Mouse (Mus musculus): Measurements from ENCODE around the gene Brdt. TPM values are rescaled to one million over a fixed set of nuclear protein-coding genes. Genes with fewer than 3 reads are reported as not detected.

The Brdt gene
- polyA plus RNA-seq, 1 experiment: not detected

DNA sequence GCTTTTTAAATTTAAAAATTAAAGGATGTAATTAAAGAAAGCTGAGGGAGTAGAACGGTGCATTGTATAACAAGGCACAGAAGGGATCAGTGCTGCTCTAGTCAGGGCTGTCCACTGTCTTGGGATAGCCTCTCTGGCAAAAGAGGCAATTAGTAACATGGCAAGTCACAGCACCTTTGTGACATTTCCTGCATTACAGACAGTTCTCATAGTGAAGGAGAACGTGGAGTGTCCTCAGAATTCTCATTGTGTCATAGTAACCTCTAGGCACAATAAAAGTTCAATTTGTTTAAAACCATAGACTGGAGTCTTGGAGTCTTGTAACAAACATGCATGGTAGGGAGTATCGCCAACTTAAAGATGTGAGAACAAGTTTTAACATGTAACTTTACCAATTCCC lies 100.3 kb downstream of the Brdt start, which contains the start of gene Lpcat2b:
Gene Lpcat2b (plus strand): TSS at position 301 of the 400 bp plus-strand sequence.
- Histone ChIP-seq H3K36me3 (ENCODE audit: control insufficient read depth) (no peaks in the 10 kb centered on the region), H3K4me1 (ENCODE audit: control insufficient read depth) (peaks cover 6% of the 10 kb centered on the region), H3K27me3 (ENCODE audit: control insufficient read depth) (peaks cover 37% of the 10 kb centered on the region), H3K9me3 (ENCODE audit: control insufficient read depth, low read length) (no peaks in the 10 kb centered on the region), H3K4me3 (replicated peaks) (no peak within 1 kb of the TSS)
- TF ChIP-seq TAL1 (IDR thresholded peaks at IDR 0.05; ENCODE audit: low read length) (no peak), GATA1 (IDR thresholded peaks at IDR 0.05; ENCODE audit: low read length) (no peak)

GRCm38 (mm10) chr5:107434001-107434400 lies 103.0 kb downstream of the Brdt start:
- TF ChIP-seq GATA1 (IDR thresholded peaks at IDR 0.05; ENCODE audit: low read length): no peak
- no peak for TF ChIP-seq TAL1 (IDR thresholded peaks at IDR 0.05; ENCODE audit: low read length)
- Histone ChIP-seq H3K36me3 (ENCODE audit: control insufficient read depth) (peaks cover 2% of the 10 kb centered on the region; the same call in 1 of the 2 replicates), H3K4me3 (replicated peaks) (no peak overlapping the region)

DNA sequence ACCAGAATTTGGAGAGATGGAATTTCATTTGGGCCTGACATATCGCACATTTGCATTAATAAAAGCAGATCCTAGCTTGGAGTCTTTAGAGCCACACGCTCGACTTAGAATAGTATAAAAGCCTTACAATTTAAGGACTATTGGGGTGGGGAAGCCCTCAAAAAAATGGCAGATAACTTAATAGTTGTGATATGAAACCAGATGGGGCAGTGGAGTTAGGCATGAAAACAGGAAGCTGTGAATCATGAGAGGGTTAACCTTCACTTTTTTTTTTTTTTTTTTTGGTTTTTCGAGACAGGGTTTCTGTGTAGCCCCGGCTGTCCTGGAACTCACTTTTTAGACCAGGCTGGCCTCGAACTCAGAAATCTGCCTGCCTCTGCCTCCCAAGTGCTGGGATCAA lies 105.2 kb downstream of the Brdt start:
- Histone ChIP-seq H3K4me3 (replicated peaks) (no peak overlapping the region), H3K27me3 (ENCODE audit: control insufficient read depth) (peaks cover 25% of the 10 kb centered on the region), H3K4me1 (ENCODE audit: control insufficient read depth) (peaks cover 48% of the 10 kb centered on the region), H3K36me3 (ENCODE audit: control insufficient read depth) (peaks cover 2% of the 10 kb centered on the region; the same call in 1 of the 2 replicates), H3K9me3 (ENCODE audit: control insufficient read depth, low read length) (no peaks in the 10 kb centered on the region)
- TF ChIP-seq TAL1 (IDR thresholded peaks at IDR 0.05; ENCODE audit: low read length) (no peak), GATA1 (IDR thresholded peaks at IDR 0.05; ENCODE audit: low read length) (no peak)

More at GRCm38 (mm10) chr5:107434001-107434400, 103.0 kb downstream of the Brdt start:
- Histone ChIP-seq H3K9me3 (ENCODE audit: control insufficient read depth, low read length) (no peaks in the 10 kb centered on the region), H3K27me3 (ENCODE audit: control insufficient read depth) (peaks cover 32% of the 10 kb centered on the region), H3K4me1 (ENCODE audit: control insufficient read depth) (peaks cover 30% of the 10 kb centered on the region)

Other genes starting within 250 kb of the Brdt start
- 0.03 and 0.06 TPM in 2 replicates for gene Tgfbr3, start 41.5 kb upstream of the Brdt start, polyA plus RNA-seq (2012)
- gene Ephx4, start 71.6 kb downstream of the Brdt start, polyA plus RNA-seq (2012): not detected in 2 replicates
- not detected in 2 replicates for gene Lpcat2b, start 100.4 kb downstream of the Brdt start, polyA plus RNA-seq (2012)
- gene Btbd8, start 106.8 kb downstream of the Brdt start, polyA plus RNA-seq (2012): 0.04 and 0.11 TPM in 2 replicates
- gene Gm42669, start 176.5 kb downstream of the Brdt start, polyA plus RNA-seq (2012): 0.02 TPM in 1 of 2 replicates, not detected in the other
- not detected in 2 replicates for gene 1700028K03Rik, start 203.6 kb downstream of the Brdt start, polyA plus RNA-seq (2012)